Mouse (Mus musculus) lung, postnatal 0 days (tissue): ENCODE data around the gene Card11.

Source experiments
- CTCF ChIP-seq: IDR thresholded peaks from 2 replicates; pipeline ENCODE4 v1.5.1; 2016; ENCODE audit warnings: antibody characterized with exemption, mild to moderate bottlenecking
- EP300 ChIP-seq: IDR thresholded peaks from 2 replicates; pipeline ENCODE4 v1.6.1; 2016; ENCODE audit warnings: antibody characterized with exemption, mild to moderate bottlenecking, control low read depth

GRCm38 (mm10) chr5:140827896-140828295 is 172.5 kb downstream of the Card11 start:
- TF ChIP-seq CTCF (no peak), EP300 (no peak)
